ENCODE assay signal across 19 mouse cellular contexts in genomic region chr8:70710296-70710695, GRCm38 (mm10). TPM values are rescaled to one million over a fixed set of nuclear protein-coding genes. Genes with fewer than 3 reads are reported as not detected.
DNase-seq lines count a peak whose midpoint lies in the region; ATAC-seq lines count a peak whose summit lies in the region.
"Had no signal": no experiment of that assay in that cellular context is flagged by ENCODE, and none has a peak within 500 bp of the region (broad histone marks: within the 10 kb centered on the region; RNA-seq: fewer than 3 reads in every experiment).

No protein-coding gene starts in this region.

- H3K27me3 ChIP-seq in heart, embryonic 11.5 days (ENCODE audit: control insufficient read depth, insufficient read depth, low read length) = peaks cover 5% of the 10 kb centered on the region
- H3K27me3 ChIP-seq: embryonic facial prominence, embryonic 12.5 days; lung, embryonic 15.5 days had no signal

- no peak overlapping the region for H3K4me2 ChIP-seq in heart, embryonic 11.5 days
- H3K4me2 ChIP-seq: embryonic facial prominence, embryonic 12.5 days; lung, embryonic 15.5 days; midbrain, embryonic 12.5 days had no signal

- peak; percentile 51 to 75 for DNase-seq in adrenal gland, adult (ENCODE audit: inconsistent age in 2 of 2, low spot score in 1 of 2)
- DNase-seq in adrenal gland, postnatal 4 days (ENCODE audit: low spot score in 2 of 2) = no peak
- peak; percentile 35 to 63 for DNase-seq in heart, postnatal 10 days
- DNase-seq in adrenal gland, postnatal 25 days = peak; percentile 59
- DNase-seq in heart, postnatal 4 days = peak; percentile 47
- no peak for DNase-seq in layer of hippocampus, adult 8-10 months (ENCODE audit: low spot score in 2 of 2)
- no peak for DNase-seq in ovary, adult 18-20 months (ENCODE audit: low spot score)
- DNase-seq: kidney, postnatal 4 days had no signal

- no peak overlapping the region for H3K27ac ChIP-seq in heart, embryonic 11.5 days (ENCODE audit: low read depth, low read length)
- H3K27ac ChIP-seq: embryonic facial prominence, embryonic 12.5 days; lung, embryonic 15.5 days; midbrain, embryonic 12.5 days had no signal

- intact Hi-C loops in heart, postnatal 10 days (cut with DNase I) = no loop called here

- no peaks in the 10 kb centered on the region for H3K36me3 ChIP-seq in heart, embryonic 11.5 days (ENCODE audit: control insufficient read depth, insufficient read depth, low read length)
- H3K36me3 ChIP-seq: embryonic facial prominence, embryonic 12.5 days; lung, embryonic 15.5 days; midbrain, embryonic 12.5 days had no signal

- no peak for ATAC-seq in heart, embryonic 11.5 days (replicated peaks; ENCODE audit: insufficient number of reproducible peaks, low FRiP score, low TSS enrichment)
- ATAC-seq: forebrain, embryonic 14.5 days; intestine, embryonic 16.5 days had no signal

- no peak overlapping the region for H3K9ac ChIP-seq in heart, embryonic 11.5 days (ENCODE audit: low read depth, low read length)
- H3K9ac ChIP-seq: embryonic facial prominence, embryonic 12.5 days; lung, embryonic 15.5 days; midbrain, embryonic 12.5 days had no signal

- 87% methylated on average over 1 of the region's 1 CpGs for WGBS in heart, embryonic 11.5 days (ENCODE audit: insufficient replicate concordance)

- H3K9me3 ChIP-seq in heart, embryonic 11.5 days (replicated peaks; ENCODE audit: control insufficient read depth, low read length) = no peaks in the 10 kb centered on the region
- H3K9me3 ChIP-seq: embryonic facial prominence, embryonic 12.5 days; lung, embryonic 15.5 days; midbrain, embryonic 12.5 days had no signal

- H3K4me3 ChIP-seq in heart, embryonic 11.5 days (ENCODE audit: low read depth, low read length) = no peak overlapping the region
- H3K4me3 ChIP-seq: embryonic facial prominence, embryonic 12.5 days; lung, embryonic 15.5 days; midbrain, embryonic 12.5 days had no signal

- no peaks in the 10 kb centered on the region for H3K4me1 ChIP-seq in heart, embryonic 11.5 days (ENCODE audit: control insufficient read depth, insufficient read depth, low read length)
- H3K4me1 ChIP-seq: embryonic facial prominence, embryonic 12.5 days; lung, embryonic 15.5 days; midbrain, embryonic 12.5 days had no signal

RNA-seq across cellular contexts. Expression of gene Iqcn, which starts 7.0 kb away (rescaled TPM):
- under 1 TPM; 0.14 to 0.25 TPM for total RNA-seq in adrenal gland, postnatal 4 days (2021)
- total RNA-seq in heart, postnatal 10 days (2021) = under 1 TPM in 1 of 2 experiments, not detected in 1; 0.07 TPM
- polyA plus RNA-seq in heart, embryonic 11.5 days (2014; fragmentation: Nextera tagmentation; extraction: Ambion mirVana) = not detected in 2 replicates
- 0.15 and 0.19 TPM in 2 replicates for total RNA-seq in adrenal gland, postnatal 25 days (2021)
- total RNA-seq in heart, postnatal 4 days (2021) = under 1 TPM; 0.10 to 0.11 TPM
- total RNA-seq in layer of hippocampus, adult 8-10 months (2022) = under 1 TPM in 2 of 4 experiments, not detected in 2; 0.14 to 0.16 TPM
- total RNA-seq: gastrocnemius, adult 8-10 months; liver, adult 2 months had no signal
- polyA plus RNA-seq: embryonic facial prominence, embryonic 12.5 days; intestine, embryonic 16.5 days; liver, adult 2 months; stomach, embryonic 16.5 days had no signal

RNA-seq across cellular contexts. Expression of gene Gm3336, which starts 8.0 kb away (rescaled TPM):
- total RNA-seq in adrenal gland, postnatal 4 days (2021) = not detected
- total RNA-seq in heart, postnatal 10 days (2021) = not detected
- polyA plus RNA-seq in heart, embryonic 11.5 days (2014; fragmentation: Nextera tagmentation; extraction: Ambion mirVana) = not detected in 2 replicates
- not detected in 2 replicates for total RNA-seq in adrenal gland, postnatal 25 days (2021)
- total RNA-seq in heart, postnatal 4 days (2021) = not detected
- not detected for total RNA-seq in layer of hippocampus, adult 8-10 months (2022)
- total RNA-seq: gastrocnemius, adult 8-10 months; left cerebral cortex, postnatal 10 days had no signal
- polyA plus RNA-seq: embryonic facial prominence, embryonic 12.5 days; forebrain, embryonic 14.5 days; hindbrain, embryonic 11.5 days; lung, embryonic 15.5 days; midbrain, embryonic 12.5 days had no signal

RNA-seq across cellular contexts. Expression of gene Jund, which starts 11.5 kb away (rescaled TPM):
- 100 to 1,000 TPM; 185 to 195 TPM for total RNA-seq in adrenal gland, postnatal 4 days (2021)
- total RNA-seq in heart, postnatal 10 days (2021) = 100 to 1,000 TPM; 178 to 214 TPM
- polyA plus RNA-seq in heart, embryonic 11.5 days (2014; fragmentation: Nextera tagmentation; extraction: Ambion mirVana) = 97.8 and 102 TPM in 2 replicates
- 191 and 217 TPM in 2 replicates for total RNA-seq in adrenal gland, postnatal 25 days (2021)
- 100 to 1,000 TPM; 254 to 261 TPM for total RNA-seq in heart, postnatal 4 days (2021)
- 100 to 1,000 TPM; 149 to 190 (median 160) TPM for total RNA-seq in layer of hippocampus, adult 8-10 months (2022)

RNA-seq across cellular contexts. Expression of gene Pde4c, which starts 13.2 kb away (rescaled TPM):
- 1 to 10 TPM; 2.2 to 5.6 TPM for total RNA-seq in adrenal gland, postnatal 4 days (2021)
- 1 to 10 TPM; 2.0 to 4.0 TPM for total RNA-seq in heart, postnatal 10 days (2021)
- polyA plus RNA-seq in heart, embryonic 11.5 days (2014; fragmentation: Nextera tagmentation; extraction: Ambion mirVana) = not detected in 2 replicates
- total RNA-seq in adrenal gland, postnatal 25 days (2021) = 0.55 and 1.3 TPM in 2 replicates
- 1 to 10 TPM in 1 of 2 experiments, under 1 TPM in 1; 0.74 to 1.0 TPM for total RNA-seq in heart, postnatal 4 days (2021)
- total RNA-seq in layer of hippocampus, adult 8-10 months (2022) = 1 to 10 TPM; 1.1 to 2.9 (median 1.5) TPM
- polyA plus RNA-seq: forebrain, embryonic 14.5 days had no signal

RNA-seq across cellular contexts. Expression of gene Lsm4, which starts 37.2 kb away (rescaled TPM):
- total RNA-seq in adrenal gland, postnatal 4 days (2021) = 10 to 100 TPM; 96.6 to 99.0 TPM
- 10 to 100 TPM; 82.8 to 94.1 TPM for total RNA-seq in heart, postnatal 10 days (2021)
- polyA plus RNA-seq in heart, embryonic 11.5 days (2014; fragmentation: Nextera tagmentation; extraction: Ambion mirVana) = 296 and 308 TPM in 2 replicates
- 66.1 and 86.8 TPM in 2 replicates for total RNA-seq in adrenal gland, postnatal 25 days (2021)
- 100 to 1,000 TPM; 107 to 120 TPM for total RNA-seq in heart, postnatal 4 days (2021)
- total RNA-seq in layer of hippocampus, adult 8-10 months (2022) = 10 to 100 TPM; 57.1 to 66.2 (median 64.1) TPM

Comparison
In these comparisons a context has a peak if more than half of its experiments do, and no peak if none do; other contexts are left out.
1. DNase-seq: peak in adrenal gland, adult (2 of 2), heart, postnatal 10 days (2 of 2), adrenal gland, postnatal 25 days (single experiment) and heart, postnatal 4 days (single experiment); none in adrenal gland, postnatal 4 days (0 of 2), layer of hippocampus, adult 8-10 months (0 of 2) and ovary, adult 18-20 months (single experiment).